Mouse (Mus musculus): Measurements from ENCODE around the gene Timp4. TPM values are rescaled to one million over a fixed set of nuclear protein-coding genes. Genes with fewer than 3 reads are reported as not detected.

The Timp4 gene
- polyA plus RNA-seq (2014; fragmentation: Illumina TruSeq; extraction: RNeasy Lipid Tissue Mini Kit (QIAGEN cat#74804); ENCODE audit: low read depth, low replicate concordance) = 1.6 TPM

DNA sequence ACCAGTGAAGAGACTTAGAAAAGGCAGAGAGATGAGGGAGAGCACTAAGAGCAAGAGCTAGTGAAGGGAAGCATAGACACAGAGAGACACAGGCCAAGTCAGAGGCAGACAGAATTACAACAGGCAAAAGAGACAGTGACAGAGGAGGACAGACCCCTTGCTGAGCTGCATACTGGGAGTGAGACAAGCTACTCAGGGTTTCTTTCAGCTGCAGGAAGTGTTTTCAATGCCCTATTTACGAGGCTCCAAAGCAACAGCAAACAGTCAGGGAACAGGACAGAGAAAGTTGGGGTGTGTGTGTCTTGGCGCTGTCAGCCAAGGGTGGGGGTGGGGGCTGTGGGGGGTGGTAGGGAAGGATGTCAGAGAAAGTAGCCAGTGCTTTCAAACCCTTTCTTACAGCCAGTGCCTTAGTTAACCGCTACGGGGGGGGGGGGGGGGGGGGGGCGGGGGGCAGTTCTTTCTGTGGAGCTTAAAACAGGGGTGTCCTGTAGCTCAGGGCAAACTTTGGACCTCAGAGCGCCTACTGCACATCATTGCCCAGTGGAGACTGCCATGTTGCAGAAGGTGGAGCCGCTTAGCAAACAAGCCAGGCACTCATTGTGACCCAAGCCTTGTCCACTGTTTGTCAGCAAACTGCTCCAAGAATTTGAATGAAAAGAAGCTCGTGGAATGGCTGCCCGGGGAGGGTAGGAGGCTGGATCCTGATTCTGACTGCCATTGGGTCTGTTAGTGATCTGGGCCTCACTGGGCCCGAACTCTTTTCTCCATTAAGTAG, at the start of gene Timp4:
Gene Timp4 (minus strand): TSS at position 107 of the 775 bp plus-strand sequence.

GRCm38 (mm10) chr6:115227043-115227442, 25.0 kb downstream of the Timp4 start, which contains the start of gene Gm17482:
Gene Gm17482, plus strand, starts transcription at chr6:115227343.

Other genes with a start within 250 kb of the Timp4 start
- 10.5 TPM for gene Tamm41, start 214.3 kb downstream of the Timp4 start, polyA plus RNA-seq (2014; fragmentation: Illumina TruSeq; extraction: RNeasy Lipid Tissue Mini Kit (QIAGEN cat#74804); ENCODE audit: low read depth, low replicate concordance)
- gene Syn2, start 117.3 kb downstream of the Timp4 start, polyA plus RNA-seq (2014; fragmentation: Illumina TruSeq; extraction: RNeasy Lipid Tissue Mini Kit (QIAGEN cat#74804); ENCODE audit: low read depth, low replicate concordance) = 3.1 TPM
- gene Gm17482, start 24.9 kb downstream of the Timp4 start, polyA plus RNA-seq (2014; fragmentation: Illumina TruSeq; extraction: RNeasy Lipid Tissue Mini Kit (QIAGEN cat#74804); ENCODE audit: low read depth, low replicate concordance) = not detected
- 4.9 TPM for gene Pparg, start 108.7 kb upstream of the Timp4 start, polyA plus RNA-seq (2014; fragmentation: Illumina TruSeq; extraction: RNeasy Lipid Tissue Mini Kit (QIAGEN cat#74804); ENCODE audit: low read depth, low replicate concordance)